Mouse (Mus musculus) CD4-positive naive resting alpha-beta T cell, adult 57 days (primary cell): Measurements from ENCODE around the gene Bcor. TPM values are rescaled to one million over a fixed set of nuclear protein-coding genes. Genes with fewer than 3 reads are reported as not detected.

Experiments used
- total RNA-seq: library from RNA; stranded (reverse); gene quantifications from one replicate; pipeline ENCODE4 v1.2.4, GENCODE M21; 2023

Bcor gene
- total RNA-seq = 59.9 TPM

GRCm38 (mm10) chrX:12159981-12160656 lies at the start of gene Bcor:
Gene Bcor (minus strand): TSS chrX:12160355.

